Mouse (Mus musculus): ENCODE measurements at regions not wholly inside any gene's neighbourhood (a gene's known extent, or its start where the extent isn't known, plus 50 kb on each side); places are given as distances from the start of the nearest gene placed in this dataset.
"Not testable (repeated sequence)": the region's sequence is repeated elsewhere in the genome, so short reads cannot be mapped to it uniquely, and the experiment has no call there.

- H3K27me3 ChIP-seq (replicated peaks); H3K4me3 ChIP-seq; H3K27ac ChIP-seq (ENCODE audit: poor library complexity, severe bottlenecking); H3K4me2 ChIP-seq; ATAC-seq (ENCODE audit: insufficient number of reproducible peaks, low FRiP score); H3K9ac ChIP-seq; H3K4me1 ChIP-seq (replicated peaks); H3K9me3 ChIP-seq (replicated peaks); H3K36me3 ChIP-seq: not testable (repeated sequence)
- 89% methylated on average over 11 of the region's 11 CpGs for WGBS
Observed at GRCm38 (mm10) chr5:3141841-3142240, 199.4 kb upstream of the Cdk6 start.

GRCm38 (mm10) chr5:3146544-3147295 lies 194.6 kb upstream of the Cdk6 start:
- 42% methylated on average over 10 of the region's 11 CpGs for WGBS
- H3K27ac ChIP-seq (ENCODE audit: poor library complexity, severe bottlenecking); H3K4me1 ChIP-seq (replicated peaks); H3K9ac ChIP-seq; H3K36me3 ChIP-seq; H3K4me2 ChIP-seq; H3K4me3 ChIP-seq; H3K27me3 ChIP-seq (replicated peaks); H3K9me3 ChIP-seq (replicated peaks): not testable (repeated sequence)
- 0 out of 2 replicates have a peak, but pooled peaks have one; percentile 11 for ATAC-seq (ENCODE audit: insufficient number of reproducible peaks, low FRiP score)

- H3K4me2 ChIP-seq; H3K36me3 ChIP-seq; H3K4me3 ChIP-seq; H3K27me3 ChIP-seq (replicated peaks); H3K27ac ChIP-seq (ENCODE audit: poor library complexity, severe bottlenecking); H3K9ac ChIP-seq; H3K4me1 ChIP-seq (replicated peaks); H3K9me3 ChIP-seq (replicated peaks); ATAC-seq (ENCODE audit: insufficient number of reproducible peaks, low FRiP score): not testable (repeated sequence)
- WGBS, result 76% methylated on average over 5 of the region's 5 CpGs
Observed at GRCm38 (mm10) chr5:3149886-3150285, 191.4 kb upstream of the Cdk6 start.

GRCm38 (mm10) chr5:3150766-3151165 lies 190.5 kb upstream of the Cdk6 start:
- H3K36me3 ChIP-seq; H3K9ac ChIP-seq; H3K27ac ChIP-seq (ENCODE audit: poor library complexity, severe bottlenecking); H3K4me3 ChIP-seq; H3K27me3 ChIP-seq (replicated peaks); ATAC-seq (ENCODE audit: insufficient number of reproducible peaks, low FRiP score); H3K4me2 ChIP-seq; H3K4me1 ChIP-seq (replicated peaks); H3K9me3 ChIP-seq (replicated peaks): not testable (repeated sequence)
- 73% methylated on average over 4 of the region's 4 CpGs for WGBS

GRCm38 (mm10) chr5:3151534-3152148 lies 189.6 kb upstream of the Cdk6 start:
- H3K27me3 ChIP-seq (replicated peaks); H3K9me3 ChIP-seq (replicated peaks); H3K36me3 ChIP-seq; ATAC-seq (ENCODE audit: insufficient number of reproducible peaks, low FRiP score); H3K4me1 ChIP-seq (replicated peaks); H3K27ac ChIP-seq (ENCODE audit: poor library complexity, severe bottlenecking); H3K9ac ChIP-seq: not testable (repeated sequence)
- H3K4me2 ChIP-seq, result peak overlapping the region; percentile 78
- WGBS, result 12% methylated on average over 12 of the region's 12 CpGs
- peak overlapping the region; percentile 47 for H3K4me3 ChIP-seq

- Histone ChIP-seq H3K4me3 (peak overlapping the region; percentile 47), H3K4me2 (peak overlapping the region; percentile 78), H3K9ac (peak overlapping the region; percentile 60)
- H3K36me3 ChIP-seq; H3K27ac ChIP-seq (ENCODE audit: poor library complexity, severe bottlenecking); H3K4me1 ChIP-seq (replicated peaks); H3K27me3 ChIP-seq (replicated peaks); H3K9me3 ChIP-seq (replicated peaks): not testable (repeated sequence)
- 25% methylated on average over 26 of the region's 26 CpGs for WGBS
- ATAC-seq (ENCODE audit: insufficient number of reproducible peaks, low FRiP score), result peak; percentile 69; the same call in 1 of the 2 replicates
Observed at GRCm38 (mm10) chr5:3152149-3152865, 189.0 kb upstream of the Cdk6 start.

- not testable (repeated sequence) for ATAC-seq (ENCODE audit: insufficient number of reproducible peaks, low FRiP score); H3K4me1 ChIP-seq (replicated peaks); H3K27ac ChIP-seq (ENCODE audit: poor library complexity, severe bottlenecking); H3K4me3 ChIP-seq; H3K27me3 ChIP-seq (replicated peaks); H3K36me3 ChIP-seq; H3K4me2 ChIP-seq; H3K9me3 ChIP-seq (replicated peaks); H3K9ac ChIP-seq
- WGBS, result 82% methylated on average over 2 of the region's 2 CpGs
Observed at GRCm38 (mm10) chr5:3165511-3165910, 175.8 kb upstream of the Cdk6 start.

- H3K4me2 ChIP-seq; H3K27me3 ChIP-seq (replicated peaks); H3K36me3 ChIP-seq; ATAC-seq (ENCODE audit: insufficient number of reproducible peaks, low FRiP score); H3K27ac ChIP-seq (ENCODE audit: poor library complexity, severe bottlenecking); H3K9ac ChIP-seq; H3K4me1 ChIP-seq (replicated peaks); H3K9me3 ChIP-seq (replicated peaks); H3K4me3 ChIP-seq: not testable (repeated sequence)
- 65% methylated on average over 2 of the region's 2 CpGs for WGBS
Observed at GRCm38 (mm10) chr5:3166496-3166895, 174.8 kb upstream of the Cdk6 start.

GRCm38 (mm10) chr5:3193592-3193991 lies 147.7 kb upstream of the Cdk6 start:
- H3K36me3 ChIP-seq; H3K4me3 ChIP-seq; H3K27ac ChIP-seq (ENCODE audit: poor library complexity, severe bottlenecking); H3K27me3 ChIP-seq (replicated peaks); H3K9me3 ChIP-seq (replicated peaks); H3K4me2 ChIP-seq; H3K9ac ChIP-seq; ATAC-seq (ENCODE audit: insufficient number of reproducible peaks, low FRiP score): not testable (repeated sequence)
- H3K4me1 ChIP-seq (replicated peaks), result peaks cover 11% of the 10 kb centered on the region
- 88% methylated on average over 13 of the region's 13 CpGs for WGBS

GRCm38 (mm10) chr5:3197952-3198841 lies 143.1 kb upstream of the Cdk6 start:
- WGBS, result 30% methylated on average over 16 of the region's 16 CpGs
- peak; percentile 85 for ATAC-seq (ENCODE audit: insufficient number of reproducible peaks, low FRiP score)
- Histone ChIP-seq H3K27ac (ENCODE audit: poor library complexity, severe bottlenecking) (peak overlapping the region; percentile 76), H3K36me3 (no peaks in the 10 kb centered on the region), H3K27me3 (replicated peaks) (no peaks in the 10 kb centered on the region), H3K9ac (peak overlapping the region; percentile 36; the same call in 1 of the 2 replicates), H3K9me3 (replicated peaks) (no peaks in the 10 kb centered on the region), H3K4me2 (peak overlapping the region; percentile 57), H3K4me1 (replicated peaks) (peaks cover 15% of the 10 kb centered on the region), H3K4me3 (0 out of 2 replicates have a peak overlapping the region, but pooled peaks have one; percentile 8)

Data from heart, embryonic 12.5 days (tissue).